Mouse (Mus musculus) layer of hippocampus, adult 9-11 months (tissue): ENCODE results near the gene Fastk.

Experiments
- DNase-seq: peaks from one replicate; pipeline ENCODE4 v3.0.0; 2022

Fastk gene

DNA sequence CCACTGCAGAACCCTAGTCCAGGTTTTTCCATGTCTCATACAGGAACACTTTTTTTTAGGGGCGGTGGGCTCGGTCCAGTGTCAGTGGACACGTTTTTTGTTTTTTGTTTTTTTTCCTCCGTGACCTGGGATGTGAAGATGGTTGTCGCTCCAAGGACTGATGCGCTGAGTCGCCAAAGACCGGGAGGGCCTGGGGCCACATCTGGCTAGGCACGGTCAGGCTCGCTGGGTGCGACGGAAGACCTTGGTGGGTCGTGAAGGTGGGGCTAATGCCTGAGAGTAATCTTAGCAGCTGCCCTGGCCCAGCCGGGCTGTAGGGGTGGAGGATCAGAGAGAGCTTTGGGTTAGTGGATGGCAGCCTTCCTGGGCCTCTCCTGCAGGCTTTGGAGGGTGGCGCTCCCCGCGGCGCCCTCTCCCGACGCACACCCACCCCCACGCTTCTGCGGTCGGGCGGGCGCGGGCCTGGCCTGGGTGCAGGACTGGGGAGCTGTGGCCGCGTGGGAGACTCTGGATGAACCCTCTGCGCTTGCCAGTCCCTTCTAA, 7.7 kb upstream of the Fastk start:
- no peak for DNase-seq

DNA sequence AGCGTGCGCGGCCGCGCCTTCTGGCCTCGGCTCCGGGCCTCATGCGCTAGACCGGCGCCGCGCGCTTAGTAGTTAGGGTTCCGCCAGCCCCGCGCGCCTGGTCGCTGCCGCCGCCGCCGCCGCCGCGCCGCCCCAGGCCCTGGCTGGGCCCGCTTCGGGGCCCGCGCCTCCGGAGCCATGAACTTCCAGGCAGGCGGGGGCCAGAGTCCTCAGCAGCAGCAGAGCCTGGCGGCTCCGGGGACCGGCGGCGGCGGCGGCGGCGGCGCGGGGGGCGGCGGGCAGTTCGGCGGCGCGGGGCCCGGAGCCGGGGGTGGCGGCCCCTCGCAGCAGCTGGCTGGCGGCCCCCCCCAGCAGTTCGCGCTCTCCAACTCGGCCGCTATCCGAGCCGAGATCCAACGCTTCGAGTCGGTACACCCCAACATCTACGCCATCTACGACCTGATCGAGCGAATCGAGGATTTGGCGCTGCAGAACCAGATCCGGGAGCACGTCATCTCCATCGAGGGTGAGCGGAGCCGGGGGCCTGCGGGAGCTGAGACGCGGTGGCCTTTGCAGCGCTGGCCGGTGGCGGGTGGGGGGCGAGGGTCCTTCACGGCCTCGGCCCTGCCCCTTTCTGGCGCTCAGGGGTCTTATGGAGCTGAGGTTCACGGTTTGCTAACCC, 7.1 kb upstream of the Fastk start, which contains the start of gene Agap3:
TSS of gene Agap3 (plus strand) at position 148 of the 661 bp plus-strand sequence.
- DNase-seq, result no peak

DNA sequence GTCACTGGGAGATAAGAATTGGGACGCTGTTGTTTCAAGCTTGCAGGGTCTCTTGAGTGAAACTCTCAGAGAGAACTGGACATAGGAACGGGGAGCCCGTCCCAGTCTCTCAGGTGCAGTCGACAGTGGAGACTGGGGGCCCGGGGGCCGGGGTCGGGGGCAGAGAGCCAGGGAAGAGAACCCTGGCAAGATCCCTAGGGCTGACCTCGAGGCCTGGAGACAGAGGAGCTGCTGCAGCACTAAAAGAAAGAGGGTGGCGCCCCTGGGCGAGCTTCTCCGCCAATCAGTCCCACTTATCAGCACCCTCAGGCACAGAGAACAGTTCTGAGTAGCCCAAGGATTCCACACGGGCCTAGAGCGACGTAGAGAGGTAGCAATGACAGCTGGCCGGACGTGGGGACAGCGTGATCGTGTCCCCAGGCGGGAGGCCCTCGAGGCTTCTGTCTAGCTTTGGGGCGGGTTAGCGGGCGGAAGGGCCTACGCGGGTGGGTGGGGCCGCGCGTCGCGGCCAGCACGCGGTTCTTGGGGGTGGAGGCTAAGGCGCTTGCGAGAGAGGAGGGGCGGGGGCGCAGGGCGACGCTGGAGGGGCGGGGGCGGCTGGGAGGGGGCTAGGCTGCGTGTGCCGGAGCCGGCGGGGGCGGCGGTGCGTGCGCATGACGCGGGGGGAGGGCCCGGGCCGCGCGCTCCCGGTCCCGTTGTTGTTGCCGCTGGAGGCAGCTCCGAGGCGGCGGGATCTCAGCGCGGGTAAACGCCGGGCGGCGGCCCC, 6.4 kb upstream of the Fastk start:
- peak; percentile 89 for DNase-seq

DNA sequence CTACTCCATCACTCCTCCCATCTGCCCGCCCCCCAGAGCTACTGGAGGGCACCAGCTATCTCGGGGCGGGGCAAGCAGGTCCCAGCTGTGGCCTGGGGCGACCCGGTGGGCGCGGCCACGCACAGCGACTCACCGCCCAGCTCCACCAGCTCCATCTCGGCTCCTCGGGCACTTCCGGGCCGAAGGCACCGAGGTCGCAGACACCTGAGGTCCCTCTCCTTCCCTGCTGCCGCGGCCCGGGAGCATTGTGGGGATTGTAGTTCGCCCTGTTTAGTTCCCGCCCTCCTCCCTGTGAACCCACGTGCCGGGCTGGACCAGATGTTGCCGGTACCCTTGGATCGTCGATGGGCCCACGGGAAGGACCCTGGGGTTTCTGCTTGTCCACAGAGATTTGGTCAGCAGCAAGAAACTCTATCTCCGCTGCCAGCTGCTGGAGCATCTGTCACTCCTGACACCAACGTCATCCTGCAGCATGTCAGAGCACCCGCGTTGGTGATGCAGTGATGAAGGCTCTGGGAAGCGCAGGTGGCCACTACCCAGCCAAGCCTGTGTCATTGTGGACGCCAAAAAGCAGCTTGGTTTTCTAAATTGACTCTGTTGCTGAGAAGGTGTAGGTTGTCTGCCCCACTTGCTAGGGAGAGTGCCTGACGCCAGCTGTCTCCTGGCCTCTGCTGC, 2.7 kb upstream of the Fastk start, which contains the start of gene Tmub1:
TSS of gene Tmub1 (minus strand) at position 231 of the 675 bp plus-strand sequence.
- DNase-seq, result peak; percentile 83

DNA sequence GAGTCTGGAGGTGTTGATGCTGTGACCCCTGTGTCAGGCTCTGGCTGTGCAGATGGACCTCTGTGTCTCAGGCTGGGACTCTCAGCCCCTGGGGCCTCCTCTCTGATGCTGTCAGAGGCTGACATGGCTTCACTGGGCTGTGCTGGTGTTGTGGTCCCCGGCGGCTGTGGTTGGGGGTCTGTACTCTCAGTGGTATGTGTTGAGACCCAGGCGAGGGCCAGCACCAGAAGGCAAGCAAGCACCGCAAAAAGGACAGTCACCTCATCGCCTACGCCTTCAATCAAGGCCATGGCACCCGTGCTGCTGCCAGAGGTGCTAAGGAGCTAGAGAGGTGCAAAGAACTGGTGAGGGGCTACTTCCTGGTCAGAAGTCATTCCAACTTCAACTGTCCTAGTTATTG, 1.5 kb upstream of the Fastk start:
- DNase-seq, result no peak

DNA sequence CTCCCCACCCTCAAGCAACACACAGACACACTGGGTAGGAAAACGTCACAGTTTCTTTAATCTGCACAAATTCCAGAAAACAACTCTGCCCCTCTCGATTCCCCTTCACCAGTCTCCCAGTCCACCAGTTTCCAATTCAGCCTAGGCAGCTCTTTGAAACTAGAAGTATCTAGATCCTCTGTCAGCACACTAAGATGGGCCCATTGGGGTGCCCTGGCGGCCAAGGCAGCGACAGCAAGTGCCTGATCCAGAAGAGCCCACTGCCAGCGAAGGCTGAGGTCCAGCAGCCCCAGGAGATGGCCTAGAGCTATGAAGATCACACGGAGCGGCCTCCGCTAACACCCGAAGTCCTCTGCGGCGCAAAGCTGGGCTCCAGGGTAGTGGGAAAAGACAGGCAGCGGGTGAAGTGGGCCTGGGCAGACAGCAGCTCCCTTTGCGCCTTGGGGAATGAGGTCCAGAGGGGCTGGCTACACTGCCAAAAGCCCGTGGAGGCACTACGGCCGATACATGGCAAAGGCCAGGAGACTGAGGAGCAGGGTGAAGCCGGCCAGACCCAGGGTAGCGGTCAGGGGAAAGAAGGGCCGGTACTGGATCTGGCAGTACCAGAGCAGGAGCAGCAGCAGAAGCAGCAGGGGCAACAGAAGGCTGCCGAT, 467 bp upstream of the Fastk start:
- DNase-seq, result no peak

DNA sequence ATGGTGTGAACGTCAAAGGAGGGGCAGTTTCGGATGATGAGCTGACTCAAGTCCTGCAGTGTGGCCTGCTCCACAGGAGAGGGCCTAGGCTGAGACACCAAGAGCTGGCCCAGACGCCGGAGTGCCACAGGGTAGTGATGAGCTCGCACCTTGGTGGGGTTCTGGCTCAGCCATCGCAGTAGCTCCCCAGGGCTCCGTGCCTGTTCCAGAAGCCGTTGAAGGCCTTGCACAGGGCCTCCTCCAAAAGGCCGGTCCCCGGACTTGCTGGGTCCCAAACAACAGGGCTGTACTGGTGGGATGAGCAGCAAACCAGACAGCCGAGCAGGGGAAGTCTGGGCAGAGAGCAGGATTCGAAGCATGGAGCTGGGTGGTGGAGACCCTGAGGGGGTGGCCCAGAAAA, 1.2 kb downstream of the Fastk start:
- DNase-seq, result no peak

DNA sequence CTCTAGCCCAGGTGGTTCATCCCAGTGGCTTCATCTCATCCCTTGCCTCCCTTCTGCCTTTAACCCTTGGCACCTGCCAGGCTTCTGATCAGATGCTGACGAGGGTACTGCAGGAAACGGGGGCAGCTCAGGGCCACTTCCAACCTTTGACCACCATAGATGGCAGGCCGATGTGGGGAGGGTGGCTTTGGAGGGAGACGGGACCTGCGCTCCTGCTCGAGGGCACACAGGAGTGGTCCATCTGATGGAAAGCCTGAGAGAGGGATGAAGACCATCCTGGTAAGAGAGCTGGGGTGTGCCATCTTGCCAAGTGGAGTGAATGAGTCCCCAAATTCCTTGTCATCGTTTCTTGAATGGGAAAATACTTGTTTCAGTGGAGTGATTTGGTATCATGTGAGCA, 1.9 kb downstream of the Fastk start:
- no peak for DNase-seq

DNA sequence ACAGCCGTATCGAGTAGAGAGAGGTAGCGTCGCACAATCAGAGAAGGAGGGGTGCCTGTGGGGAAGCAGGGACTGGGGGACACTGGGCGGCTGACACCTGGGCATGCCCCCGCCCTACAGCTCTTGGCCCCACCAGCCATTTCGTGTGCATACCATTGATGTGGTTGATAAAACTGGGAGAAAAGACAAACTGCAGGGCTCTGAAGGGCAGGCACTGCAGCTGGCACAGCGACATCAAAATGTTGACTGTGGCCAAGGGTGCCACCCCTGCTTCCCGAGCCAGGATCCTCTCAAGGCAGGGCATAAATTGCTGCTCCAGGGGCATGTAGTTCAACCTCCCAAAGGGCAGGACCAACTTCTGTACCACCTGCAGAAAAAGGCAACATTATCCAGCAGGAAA, 3.1 kb downstream of the Fastk start:
- DNase-seq, result no peak

DNA sequence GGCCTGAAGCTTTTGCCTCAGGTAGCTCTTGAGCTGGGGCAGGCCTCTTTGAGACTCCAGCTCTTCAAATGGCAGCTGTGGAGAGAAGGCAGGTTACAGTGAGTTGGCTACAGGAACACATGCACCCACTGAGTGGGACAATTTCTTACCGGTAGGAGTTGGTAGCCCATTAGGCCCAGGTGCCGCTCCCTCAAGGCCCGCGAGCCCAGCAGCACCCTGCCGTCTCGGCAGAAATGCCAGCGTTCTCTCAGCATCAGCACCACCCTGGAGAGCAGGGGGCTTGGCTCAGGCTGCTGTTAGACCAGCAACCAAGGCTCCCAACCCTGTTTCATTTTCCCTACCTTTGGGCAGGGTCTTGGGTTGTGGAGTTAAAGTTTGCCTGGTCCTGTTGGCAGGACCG, 3.9 kb downstream of the Fastk start:
- DNase-seq, result no peak

DNA sequence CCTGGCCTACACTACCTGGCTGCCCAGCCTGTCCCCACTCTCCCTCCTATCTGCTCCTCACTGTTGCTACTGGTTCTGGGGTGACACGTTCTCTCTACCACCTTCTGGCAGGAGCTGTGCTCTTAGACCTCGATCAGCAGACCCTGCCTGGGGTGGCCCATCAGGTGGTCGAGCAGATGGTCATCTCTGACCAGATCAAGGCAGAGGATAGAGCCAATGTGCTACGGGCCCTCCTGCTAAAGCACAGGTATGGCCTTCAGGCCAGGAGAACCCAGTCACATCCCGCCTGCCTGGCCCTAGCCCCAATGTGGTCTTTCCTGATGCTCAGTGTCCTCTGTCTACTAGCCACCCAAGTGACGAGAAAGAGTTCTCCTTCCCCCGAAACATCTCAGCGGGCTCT, 11.1 kb downstream of the Fastk start:
- no peak for DNase-seq

DNA sequence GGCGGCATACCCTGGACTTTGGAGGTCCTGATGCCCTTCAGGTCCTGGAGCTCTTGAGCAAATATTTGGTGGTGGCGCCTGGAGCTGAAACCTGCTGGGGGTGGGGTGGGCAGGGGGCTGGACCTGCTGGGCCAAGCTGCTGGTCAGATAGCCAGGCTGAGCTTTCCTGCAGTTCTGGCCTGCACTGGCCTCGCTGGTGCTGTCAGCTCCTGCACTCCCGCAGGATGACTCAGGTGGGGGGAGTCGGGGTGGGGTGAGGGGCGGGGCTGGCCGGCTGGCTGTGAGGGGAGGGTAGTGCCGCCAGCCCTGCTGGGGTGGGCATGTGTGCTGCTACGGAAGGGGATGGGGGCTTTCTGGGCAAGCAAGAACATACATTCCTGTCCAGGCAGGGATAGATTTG, 16.5 kb downstream of the Fastk start:
- DNase-seq, result no peak

DNA sequence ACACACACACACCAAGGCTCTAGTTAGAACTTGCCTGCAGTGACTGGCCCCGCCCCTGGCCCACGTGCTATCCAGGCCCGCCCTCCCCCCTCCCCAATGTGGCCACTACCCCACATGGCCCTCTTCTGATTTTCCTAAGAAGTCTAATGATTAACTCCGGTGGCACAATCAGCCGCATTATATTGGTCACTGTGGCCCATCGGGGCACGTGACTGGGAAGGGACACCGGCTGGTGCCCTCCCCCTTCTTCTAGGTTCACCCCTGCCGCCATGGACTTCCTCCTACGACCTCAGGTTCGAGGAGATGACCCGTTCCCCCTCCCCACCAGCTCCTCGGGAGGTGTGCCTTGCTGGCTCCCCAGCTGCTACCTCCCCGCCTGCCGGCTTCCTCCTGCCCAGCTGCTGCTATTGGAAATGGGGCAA, 17.1 kb downstream of the Fastk start:
- no peak for DNase-seq

DNA sequence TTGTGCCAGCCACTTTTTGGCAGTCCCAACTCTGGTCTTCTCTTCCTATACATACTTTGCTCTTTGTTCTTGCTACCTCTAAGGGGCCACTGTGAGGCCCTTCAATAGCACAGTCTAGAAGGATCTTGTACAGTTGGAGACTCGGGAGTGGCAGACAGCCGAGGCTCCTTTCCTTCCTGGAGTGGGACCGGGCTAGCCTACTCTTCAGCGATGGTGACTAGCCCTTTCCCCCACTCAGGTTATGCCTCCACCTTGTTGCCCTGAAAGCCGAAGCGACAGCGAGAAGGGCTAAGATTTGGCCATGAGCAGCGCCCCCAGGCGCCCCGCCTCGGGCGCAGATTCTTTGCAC, 17.8 kb downstream of the Fastk start:
- DNase-seq, result no peak

DNA sequence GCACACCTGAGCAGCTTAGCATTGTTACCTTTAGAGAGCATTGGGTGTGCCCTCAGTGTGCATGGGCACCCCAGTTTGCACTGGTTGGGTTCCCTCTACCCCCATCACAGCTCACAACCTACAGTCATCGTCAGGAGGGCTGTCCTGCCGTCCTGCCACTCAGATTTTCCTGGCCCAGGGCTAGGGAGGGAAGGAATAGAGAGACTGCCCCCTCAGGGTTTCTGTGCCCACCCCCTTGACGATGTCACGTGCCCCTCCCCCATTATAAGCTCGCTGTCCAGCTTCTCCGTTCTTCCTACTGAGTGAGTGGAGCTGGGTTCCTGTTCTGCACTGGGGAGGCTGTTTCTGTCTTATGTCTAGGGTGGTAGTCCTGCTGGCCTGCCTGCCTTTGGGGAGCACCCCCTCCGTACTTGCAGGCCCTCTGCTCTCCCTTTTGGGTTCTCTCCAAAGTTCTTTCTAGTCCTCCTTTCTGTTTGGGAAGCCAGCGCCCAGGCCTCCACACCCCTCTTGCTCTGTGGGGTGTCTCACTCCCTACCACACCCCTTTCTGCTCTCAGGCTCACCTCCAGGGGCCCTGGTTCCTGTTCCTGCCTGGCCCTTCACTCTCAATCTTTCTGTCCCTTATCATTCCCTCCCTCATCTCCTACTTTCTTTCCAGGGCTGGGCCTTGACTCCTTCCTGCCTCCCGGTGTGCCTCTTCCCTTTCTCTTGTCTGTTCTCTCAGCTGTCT, 18.4 kb downstream of the Fastk start:
- DNase-seq, result no peak

DNA sequence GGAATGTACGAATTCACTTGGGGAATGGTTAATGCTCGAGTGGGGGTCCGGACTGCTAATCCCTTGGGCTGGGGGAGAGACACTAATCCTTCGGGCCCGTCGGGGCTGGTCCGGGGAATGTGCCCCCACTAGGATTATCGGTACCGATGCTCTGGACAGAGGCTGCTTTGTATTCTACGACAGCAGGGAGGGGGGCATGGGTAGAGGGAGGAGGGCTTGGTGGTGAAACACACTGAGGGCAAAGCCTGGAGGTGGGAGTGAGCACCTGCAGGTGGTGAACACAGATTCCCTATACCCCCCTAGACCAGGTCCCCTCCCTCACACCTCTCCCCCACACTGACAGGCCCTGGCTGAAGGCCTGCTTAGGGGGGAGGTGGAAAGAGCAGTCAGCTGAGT, 19.1 kb downstream of the Fastk start:
- no peak for DNase-seq

DNA sequence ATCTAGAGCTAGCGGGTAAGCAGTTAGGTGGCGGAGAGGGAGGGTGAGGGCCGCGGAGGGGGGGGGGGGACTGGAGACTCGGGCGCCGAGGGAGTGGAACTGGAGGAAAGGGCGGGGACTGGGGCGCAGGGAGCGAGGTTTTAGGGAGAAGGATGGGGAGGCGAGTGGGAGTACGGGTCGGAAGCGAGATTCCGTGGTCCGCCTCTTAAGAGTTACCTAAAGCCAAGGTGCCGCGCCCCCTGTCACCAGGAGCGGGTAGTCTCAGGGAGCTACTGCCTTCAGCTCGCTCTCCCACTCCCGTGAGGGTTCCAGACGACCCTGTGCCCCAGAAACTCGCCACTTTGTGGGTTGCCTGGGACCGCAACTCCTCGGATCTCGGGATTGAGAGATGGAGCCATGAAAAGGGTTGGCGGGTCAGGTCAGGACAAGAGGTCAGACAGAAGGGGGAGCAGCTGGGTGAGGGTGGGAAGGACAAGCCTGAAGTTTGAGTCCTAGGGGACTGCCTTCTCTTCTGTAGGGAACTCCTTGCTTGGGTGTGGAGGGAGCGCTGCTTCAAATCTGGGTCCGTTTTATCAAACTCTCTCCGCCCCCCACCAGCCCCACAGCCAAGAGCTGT, 19.6 kb downstream of the Fastk start:
- no peak for DNase-seq

DNA sequence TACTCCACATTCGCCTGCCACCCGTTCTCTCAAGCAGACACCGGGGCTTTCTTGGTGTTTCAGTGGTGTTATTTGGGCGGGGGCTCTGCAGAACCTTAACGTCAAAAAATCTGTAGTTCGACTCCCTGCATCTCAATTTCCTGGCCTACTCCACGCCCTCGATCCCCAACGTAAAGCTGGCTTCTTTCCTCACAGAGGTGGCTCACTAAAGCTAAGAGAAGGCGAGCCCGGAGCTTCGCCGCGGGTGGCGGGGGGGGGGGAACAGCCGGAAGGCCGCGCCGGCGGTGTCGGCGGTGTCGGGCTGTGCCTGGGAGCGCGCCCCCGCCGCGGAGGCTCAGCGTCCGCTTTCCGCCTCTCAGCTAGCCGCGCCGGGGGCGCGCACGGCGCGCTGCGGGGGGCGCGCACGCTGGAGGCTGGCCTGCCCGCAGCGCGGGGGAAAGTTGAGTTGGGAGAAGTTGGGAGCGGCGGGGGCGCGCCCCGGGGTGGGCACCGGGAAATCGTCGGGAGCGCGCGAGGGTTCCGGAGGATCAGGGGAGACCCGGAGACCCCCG, 20.2 kb downstream of the Fastk start:
- DNase-seq, result peak; percentile 80

DNA sequence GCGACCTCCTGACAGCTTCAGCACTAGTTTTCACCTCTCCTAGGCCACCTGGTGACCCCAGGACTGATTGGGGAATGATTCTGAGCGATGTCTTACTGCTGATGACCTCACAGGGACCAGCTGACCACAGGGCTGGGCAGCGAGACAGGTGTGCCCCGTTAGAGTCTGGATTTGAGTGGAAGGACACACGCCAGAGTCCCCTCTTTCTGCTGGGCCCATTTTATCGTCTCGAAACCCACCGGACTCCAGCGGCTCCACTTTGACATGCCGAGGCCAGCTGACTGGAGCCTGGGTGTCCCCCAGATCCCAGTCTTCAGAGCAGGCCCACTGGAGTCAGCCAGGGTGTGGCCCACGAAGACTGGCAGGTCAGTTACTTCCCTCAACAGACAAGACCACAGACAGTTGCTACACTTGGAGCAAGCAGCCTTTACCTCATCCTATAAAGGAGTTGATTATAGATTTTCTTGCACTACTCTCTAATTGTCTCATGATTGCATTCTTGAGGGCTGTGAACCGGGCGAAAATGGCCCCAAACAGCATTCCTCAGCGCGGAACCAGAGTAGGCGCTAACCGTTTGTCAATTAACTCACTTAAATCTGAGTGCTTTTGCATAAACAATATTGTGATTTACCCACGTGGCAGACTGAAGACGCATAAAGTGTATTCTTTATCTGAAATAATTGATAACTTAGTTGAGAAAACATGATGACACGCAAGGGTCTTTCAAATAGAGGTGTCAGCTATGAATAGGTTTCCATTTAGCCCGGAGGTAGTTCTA, 20.9 kb downstream of the Fastk start:
- DNase-seq, result peak; percentile 57

DNA sequence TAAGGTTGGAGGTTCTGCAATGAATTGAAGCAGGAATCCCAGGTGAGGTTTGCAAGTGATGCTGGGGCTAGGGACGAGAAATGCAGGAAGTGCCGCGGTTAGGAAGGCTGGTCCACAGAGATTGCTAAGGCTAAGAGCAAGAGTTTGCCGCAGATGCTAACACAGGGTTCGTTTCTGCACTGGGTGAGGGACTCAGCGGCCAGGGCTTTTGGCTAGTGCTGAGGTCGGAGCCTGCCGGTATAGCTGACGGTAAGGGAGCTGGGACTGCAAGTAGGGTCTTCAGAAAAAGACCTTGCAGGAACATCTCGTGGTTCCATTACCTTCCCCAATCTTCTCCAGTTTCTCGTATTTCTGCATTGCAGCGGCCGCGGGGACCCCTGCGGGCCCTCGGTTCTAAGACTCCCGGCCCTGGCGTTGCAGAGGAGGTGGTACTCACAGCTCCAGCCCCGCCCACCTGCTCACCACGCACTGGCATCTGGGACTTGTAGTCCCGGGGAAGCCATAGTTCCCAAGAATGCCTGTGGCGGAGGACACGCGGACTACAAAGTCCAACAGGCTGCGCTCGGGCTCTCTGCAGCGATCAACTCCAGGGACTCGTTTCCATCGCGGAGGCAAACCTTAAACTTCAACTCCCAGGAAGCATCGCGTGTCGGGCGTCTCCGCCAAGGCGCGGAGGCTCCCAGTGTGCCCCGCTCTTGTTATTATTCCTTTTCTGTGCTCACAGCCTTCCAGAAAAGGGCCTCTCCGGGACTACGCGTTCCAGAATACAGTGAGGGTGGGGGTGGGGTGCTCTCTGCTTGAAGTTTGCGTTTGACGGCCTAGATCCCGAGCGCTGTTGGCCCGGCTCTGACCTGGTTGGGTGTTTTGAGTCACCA, 21.7 kb downstream of the Fastk start, which contains the start of the genes Cdk5 and Slc4a2:
TSS of gene Cdk5 (minus strand) at position 402 of the 875 bp plus-strand sequence.
TSS of gene Slc4a2 (plus strand) at position 709 of the 875 bp plus-strand sequence.
- peak; percentile 100 for DNase-seq
